Mouse (Mus musculus) layer of hippocampus, postnatal 14 days (tissue): ENCODE measurements around the gene Efl1. TPM values are rescaled to one million over a fixed set of nuclear protein-coding genes. Genes with fewer than 3 reads are reported as not detected.
A peak's percentile ranks its signal among the peaks of the same experiment; 100 is the strongest.
"Not testable (repeated sequence)": the region's sequence is repeated elsewhere in the genome, so short reads cannot be mapped to it uniquely, and the experiment has no call there.

ENCODE experiments used
- DNase-seq, 2 experiments: peaks; one replicate each; pipeline ENCODE4 v3.0.0; 2021 to 2022; ENCODE audit warnings: low spot score in 2 of 2, mixed read lengths in 1 of 2
- total RNA-seq, 2 experiments: library from RNA; stranded (reverse); gene quantifications; 2 replicates each; pipeline ENCODE4 v1.2.3; 2021

Efl1 gene
- total RNA-seq, 2 experiments from 2014 or later: 17.0 to 19.7 TPM

GRCm38 (mm10) chr7:82755602-82756155, 107.3 kb downstream of the Efl1 start:
- no peak for DNase-seq

GRCm38 (mm10) chr7:82758521-82758920, 110.1 kb downstream of the Efl1 start:
- peak in 1 of 2 experiments; percentile 9 for DNase-seq

GRCm38 (mm10) chr7:82759091-82759490, 110.7 kb downstream of the Efl1 start:
- no peak for DNase-seq

GRCm38 (mm10) chr7:82764951-82765350, 116.5 kb downstream of the Efl1 start:
- no peak for DNase-seq

GRCm38 (mm10) chr7:82766623-82767022, 118.2 kb downstream of the Efl1 start:
- no peak for DNase-seq

GRCm38 (mm10) chr7:82770207-82770606, 121.8 kb downstream of the Efl1 start:
- no peak for DNase-seq

GRCm38 (mm10) chr7:82770957-82771660, 122.7 kb downstream of the Efl1 start:
- not testable (repeated sequence) for DNase-seq

- DNase-seq: not testable (repeated sequence)
Measured at GRCm38 (mm10) chr7:82771661-82772021, 123.2 kb downstream of the Efl1 start.

- no peak for DNase-seq
Measured at GRCm38 (mm10) chr7:82772481-82772880, 124.1 kb downstream of the Efl1 start.

GRCm38 (mm10) chr7:82773150-82773549, 124.7 kb downstream of the Efl1 start:
- DNase-seq: no peak

- no peak for DNase-seq
Measured at GRCm38 (mm10) chr7:82773884-82774283, 125.5 kb downstream of the Efl1 start.

- DNase-seq: no peak
Measured at GRCm38 (mm10) chr7:82775090-82775489, 126.7 kb downstream of the Efl1 start.

- DNase-seq: no peak
Measured at GRCm38 (mm10) chr7:82783071-82783470, 134.7 kb downstream of the Efl1 start.

GRCm38 (mm10) chr7:82783693-82784092, 135.3 kb downstream of the Efl1 start:
- DNase-seq: no peak

GRCm38 (mm10) chr7:82785335-82785934, 137.0 kb downstream of the Efl1 start:
- DNase-seq: no peak

- DNase-seq: peak; percentile 17 to 65
Measured at GRCm38 (mm10) chr7:82785970-82786647, 137.7 kb downstream of the Efl1 start.

- DNase-seq: no peak
Measured at GRCm38 (mm10) chr7:82792644-82793043, 144.2 kb downstream of the Efl1 start.

- no peak for DNase-seq
Measured at GRCm38 (mm10) chr7:82793111-82793510, 144.7 kb downstream of the Efl1 start.

GRCm38 (mm10) chr7:82794542-82794941, 146.1 kb downstream of the Efl1 start:
- no peak for DNase-seq

- no peak for DNase-seq
Measured at GRCm38 (mm10) chr7:82802206-82802605, 153.8 kb downstream of the Efl1 start.

- DNase-seq: no peak
Measured at GRCm38 (mm10) chr7:82808257-82808656, 159.8 kb downstream of the Efl1 start.

GRCm38 (mm10) chr7:82809126-82809525, 160.7 kb downstream of the Efl1 start:
- no peak for DNase-seq
